ENCODE assay signal across 9 mouse cellular contexts in the genomic region with DNA sequence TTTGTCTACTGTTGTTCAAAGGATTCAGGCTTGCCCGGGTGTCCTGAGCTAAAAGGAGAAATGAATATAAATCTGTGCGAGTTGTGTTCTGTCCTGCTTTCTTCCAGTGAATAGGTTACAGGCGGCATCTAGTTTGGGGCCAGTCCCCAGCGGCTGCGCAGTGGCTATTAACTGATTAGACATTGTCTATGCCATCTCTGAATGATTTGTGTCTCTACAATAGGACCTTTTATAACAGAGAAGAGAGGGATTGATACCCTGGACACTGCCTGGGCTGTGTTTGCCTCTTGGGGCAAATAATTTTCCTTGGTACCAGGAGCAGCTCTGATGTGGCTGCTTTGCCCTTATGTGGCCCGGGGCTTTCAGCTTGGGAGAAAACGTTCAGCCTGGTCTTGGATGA.
A peak's percentile ranks its signal among the peaks of the same experiment; 100 is the strongest.
DNase-seq lines count a peak whose midpoint lies in the region; ATAC-seq and TF ChIP-seq lines count a peak whose summit lies in the region.
"Had no signal": no experiment of that assay in that cellular context is flagged by ENCODE, and none has a peak within 500 bp of the region (broad histone marks: within the 10 kb centered on the region; RNA-seq: fewer than 3 reads in every experiment).

No protein-coding gene starts in this region.

- H3K9ac ChIP-seq in hindbrain, embryonic 13.5 days = no peak overlapping the region
- H3K9ac ChIP-seq in ES-Bruce4 (ENCODE audit: low read depth, poor library complexity, severe bottlenecking) = peak overlapping the region; percentile 9; the same call in 1 of the 2 replicates
- no peak overlapping the region for H3K9ac ChIP-seq in forebrain, embryonic 14.5 days (ENCODE audit: low read length)
- no peak overlapping the region for H3K9ac ChIP-seq in forebrain, embryonic 13.5 days
- H3K9ac ChIP-seq: liver, postnatal 0 days had no signal

- no peak for TF ChIP-seq EP300 in ES-Bruce4 (IDR thresholded peaks at IDR 0.05; ENCODE audit: insufficient read depth, low read depth, low read length)

- H3K27me3 ChIP-seq in hindbrain, embryonic 13.5 days = no peaks in the 10 kb centered on the region
- no peaks in the 10 kb centered on the region for H3K27me3 ChIP-seq in hindbrain, embryonic 10.5 days (ENCODE audit: insufficient read depth, poor library complexity, severe bottlenecking)
- H3K27me3 ChIP-seq in ES-Bruce4 (ENCODE audit: control insufficient read depth, insufficient read depth, low read length, poor library complexity, severe bottlenecking) = no peaks in the 10 kb centered on the region
- no peaks in the 10 kb centered on the region for H3K27me3 ChIP-seq in forebrain, embryonic 14.5 days (replicated peaks; ENCODE audit: control insufficient read depth, insufficient read depth, low read length)
- H3K27me3 ChIP-seq in forebrain, embryonic 13.5 days = 0 out of 2 replicates have a peak, but pooled peaks cover 5% of the 10 kb centered on the region

- no peaks in the 10 kb centered on the region for H3K36me3 ChIP-seq in hindbrain, embryonic 13.5 days
- H3K36me3 ChIP-seq in hindbrain, embryonic 10.5 days = no peaks in the 10 kb centered on the region
- H3K36me3 ChIP-seq in ES-Bruce4 (ENCODE audit: control insufficient read depth, insufficient read depth, low read length, poor library complexity, severe bottlenecking) = no peaks in the 10 kb centered on the region
- H3K36me3 ChIP-seq in forebrain, embryonic 14.5 days (ENCODE audit: control insufficient read depth, insufficient read depth, low read length) = no peaks in the 10 kb centered on the region
- no peaks in the 10 kb centered on the region for H3K36me3 ChIP-seq in forebrain, embryonic 13.5 days (ENCODE audit: poor library complexity, severe bottlenecking)

- H3K27ac ChIP-seq in hindbrain, embryonic 13.5 days = peak overlapping the region; percentile 77
- no peak overlapping the region for H3K27ac ChIP-seq in hindbrain, embryonic 10.5 days
- no peak overlapping the region for H3K27ac ChIP-seq in ES-Bruce4 (ENCODE audit: insufficient read depth, low read length)
- no peak overlapping the region for H3K27ac ChIP-seq in forebrain, embryonic 14.5 days (ENCODE audit: low read depth, low read length)
- no peak overlapping the region for H3K27ac ChIP-seq in forebrain, embryonic 13.5 days

- TF ChIP-seq POLR2A in ES-Bruce4 (IDR thresholded peaks at IDR 0.05; ENCODE audit: insufficient read depth, low read length) = no peak

- 61% methylated on average over 7 of the region's 7 CpGs for WGBS in hindbrain, embryonic 13.5 days
- 86% methylated on average over 7 of the region's 7 CpGs for WGBS in hindbrain, embryonic 10.5 days
- 55% methylated on average over 7 of the region's 7 CpGs for WGBS in forebrain, embryonic 14.5 days
- WGBS in forebrain, embryonic 13.5 days = 70% methylated on average over 7 of the region's 7 CpGs

- H3K4me3 ChIP-seq in hindbrain, embryonic 13.5 days = no peak overlapping the region
- H3K4me3 ChIP-seq in hindbrain, embryonic 10.5 days = no peak overlapping the region
- no peak overlapping the region for H3K4me3 ChIP-seq in ES-Bruce4 (ENCODE audit: low read depth, low read length)
- H3K4me3 ChIP-seq in forebrain, embryonic 14.5 days (ENCODE audit: low read depth, low read length) = no peak overlapping the region
- no peak overlapping the region for H3K4me3 ChIP-seq in forebrain, embryonic 13.5 days

- no peak for DNase-seq in hindbrain, embryonic 10.5 days (ENCODE audit: low spot score)
- DNase-seq in brain, adult 2 months (ENCODE audit: low read depth, low spot score) = peak; percentile 84
- peak; percentile 75 for DNase-seq in layer of hippocampus, adult 9-11 months
- no peak for DNase-seq in forebrain, embryonic 14.5 days (ENCODE audit: low spot score)
- DNase-seq: kidney, adult 8-10 months; liver, postnatal 0 days had no signal

- no peak for ATAC-seq in hindbrain, embryonic 13.5 days (ENCODE audit: low FRiP score)
- no peak for ATAC-seq in forebrain, embryonic 14.5 days
- ATAC-seq in forebrain, embryonic 13.5 days = no peak
- ATAC-seq: liver, postnatal 0 days had no signal

- H3K4me1 ChIP-seq in hindbrain, embryonic 13.5 days (replicated peaks) = peaks cover 24% of the 10 kb centered on the region; the same call in 1 of the 2 replicates
- H3K4me1 ChIP-seq in hindbrain, embryonic 10.5 days (replicated peaks) = peaks cover 7% of the 10 kb centered on the region; the same call in 1 of the 2 replicates
- no peaks in the 10 kb centered on the region for H3K4me1 ChIP-seq in ES-Bruce4 (ENCODE audit: control insufficient read depth, insufficient read depth, low read length)
- peaks cover 10% of the 10 kb centered on the region; the same call in 1 of the 2 replicates for H3K4me1 ChIP-seq in forebrain, embryonic 14.5 days (ENCODE audit: control insufficient read depth, insufficient read depth, low read length)
- peaks cover 25% of the 10 kb centered on the region for H3K4me1 ChIP-seq in forebrain, embryonic 13.5 days

- no peak for TF ChIP-seq CTCF in ES-Bruce4 (IDR thresholded peaks at IDR 0.05; ENCODE audit: low read depth, low read length)

- no peak overlapping the region for H3K4me2 ChIP-seq in hindbrain, embryonic 13.5 days
- H3K4me2 ChIP-seq in forebrain, embryonic 14.5 days (ENCODE audit: low read length) = no peak overlapping the region
- no peak overlapping the region for H3K4me2 ChIP-seq in forebrain, embryonic 13.5 days

- H3K9me3 ChIP-seq in hindbrain, embryonic 13.5 days = no peaks in the 10 kb centered on the region
- H3K9me3 ChIP-seq in hindbrain, embryonic 10.5 days = no peaks in the 10 kb centered on the region
- H3K9me3 ChIP-seq in ES-Bruce4 (replicated peaks; ENCODE audit: control insufficient read depth, insufficient read depth, low read length, poor library complexity, severe bottlenecking) = no peaks in the 10 kb centered on the region
- H3K9me3 ChIP-seq in forebrain, embryonic 14.5 days (replicated peaks; ENCODE audit: control insufficient read depth, low read length) = no peaks in the 10 kb centered on the region
- no peaks in the 10 kb centered on the region for H3K9me3 ChIP-seq in forebrain, embryonic 13.5 days (replicated peaks)

Comparison
In these comparisons a context has a peak if more than half of its experiments do, and no peak if none do; other contexts are left out.
1. DNase-seq: peak in brain, adult 2 months (single experiment) and layer of hippocampus, adult 9-11 months (single experiment); none in hindbrain, embryonic 10.5 days (single experiment) and forebrain, embryonic 14.5 days (single experiment).